Mouse (Mus musculus) MEL (cell line): ENCODE results near the gene Kcnmb1. TPM values are rescaled to one million over a fixed set of nuclear protein-coding genes. Genes with fewer than 3 reads are reported as not detected.
A peak's percentile ranks its signal among the peaks of the same experiment; 100 is the strongest.

Source experiments
- DNase-seq: peaks from one replicate; pipeline ENCODE4 v3.0.0; 2011; ENCODE audit warnings: low read depth, low spot score
- H3K27ac ChIP-seq: 2 replicates; pipeline ENCODE4 v1.5.1; 2012; ENCODE audit warnings: low read depth, mild to moderate bottlenecking, control low read depth, low read length, moderate library complexity; ENCODE audit not compliant: control insufficient read depth
- H3K27me3 ChIP-seq, 2 experiments: fragments of 150-350 bp in 1 of 2; sonication (generic) in 1 of 2; 2 replicates each; pipeline ENCODE4 v1.6.1; 2012; ENCODE audit warnings: low read length in 2 of 2, mild to moderate bottlenecking in 2 of 2, improper control_type of control experiment in 1 of 2, moderate library complexity in 1 of 2; ENCODE audit not compliant: insufficient read depth in 2 of 2, control insufficient read depth in 1 of 2
- H3K36me3 ChIP-seq, 2 experiments: 2 replicates each; pipeline ENCODE4 v1.6.1; 2012 to 2014; ENCODE audit warnings: low read length in 2 of 2, improper control_type of control experiment in 1 of 2, inconsistent platforms in 1 of 2, mild to moderate bottlenecking in 1 of 2; ENCODE audit not compliant: insufficient read depth in 2 of 2, control insufficient read depth in 1 of 2
- H3K4me1 ChIP-seq, 2 experiments: fragments of 150-350 bp in 1 of 2; sonication (generic) in 1 of 2; 2 replicates each; pipeline ENCODE4 v1.6.1; 2012; ENCODE audit warnings: low read length in 2 of 2, improper control_type of control experiment in 1 of 2, mild to moderate bottlenecking in 1 of 2; ENCODE audit not compliant: insufficient read depth in 2 of 2, control insufficient read depth in 1 of 2
- H3K4me3 ChIP-seq, 2 experiments: fragments of 150-350 bp in 1 of 2; sonication (generic) in 1 of 2; 2 replicates each; pipeline ENCODE4 v1.5.1; 2012; ENCODE audit warnings: low read depth in 2 of 2, low read length in 2 of 2, mild to moderate bottlenecking in 2 of 2, moderate library complexity in 2 of 2, control low read depth in 1 of 2, improper control_type of control experiment in 1 of 2; ENCODE audit not compliant: control insufficient read depth in 1 of 2, insufficient read depth in 1 of 2
- H3K79me2 ChIP-seq: 2 replicates; pipeline ENCODE4 v1.6.1; 2012; ENCODE audit warnings: mild to moderate bottlenecking, low read length, moderate library complexity; ENCODE audit not compliant: control insufficient read depth, poor library complexity, insufficient read depth
- H3K9ac ChIP-seq: 2 replicates; pipeline ENCODE4 v1.6.1; 2012; ENCODE audit warnings: low read depth, mild to moderate bottlenecking, control low read depth, low read length, moderate library complexity; ENCODE audit not compliant: control insufficient read depth, poor library complexity, severe bottlenecking
- H3K9me3 ChIP-seq: fragments of 150-350 bp; sonication (generic); replicated peaks from 2 replicates; pipeline ENCODE4 v1.6.1; 2012; ENCODE audit warnings: mild to moderate bottlenecking, low read length, improper control_type of control experiment, moderate library complexity; ENCODE audit not compliant: insufficient read depth
- CHD1 ChIP-seq: IDR thresholded peaks from 2 replicates; pipeline ENCODE4 v1.6.1; 2012; ENCODE audit warnings: low read depth, mild to moderate bottlenecking, inconsistent platforms, low read length, improper control_type of control experiment
- E2F4 ChIP-seq: IDR thresholded peaks from 2 replicates; pipeline ENCODE4 v1.6.1; 2011; ENCODE audit warnings: low read depth, low read length, improper control_type of control experiment, borderline replicate concordance
- ELF1 ChIP-seq: IDR thresholded peaks from 2 replicates; pipeline ENCODE4 v1.6.1; 2014; ENCODE audit warnings: low read depth, mild to moderate bottlenecking, inconsistent platforms, low read length, improper control_type of control experiment, moderate library complexity
- GABPA ChIP-seq: IDR thresholded peaks from 2 replicates; pipeline ENCODE4 v1.6.1; 2012; ENCODE audit warnings: low read depth, mild to moderate bottlenecking, inconsistent platforms, low read length, improper control_type of control experiment, moderate library complexity
- HCFC1 ChIP-seq: IDR thresholded peaks from 2 replicates; pipeline ENCODE4 v1.6.1; 2012; ENCODE audit warnings: low read depth, mild to moderate bottlenecking, inconsistent platforms, low read length, improper control_type of control experiment, moderate library complexity
- JUND ChIP-seq: IDR thresholded peaks from 2 replicates; pipeline ENCODE4 v1.6.1; 2011; ENCODE audit warnings: low read depth, mild to moderate bottlenecking, improper control_type of control experiment, low read length
- KAT2A ChIP-seq: conservative IDR thresholded peaks from 2 replicates; pipeline ENCODE4 v1.6.1; 2012; ENCODE audit warnings: low read depth, low read length, improper control_type of control experiment, inconsistent platforms
- MAFK ChIP-seq: IDR thresholded peaks from 2 replicates; pipeline ENCODE4 v1.6.1; 2011; ENCODE audit warnings: low read depth, mild to moderate bottlenecking, low read length, improper control_type of control experiment, borderline replicate concordance
- MAZ ChIP-seq: IDR thresholded peaks from 2 replicates; pipeline ENCODE4 v1.6.1; 2012; ENCODE audit warnings: low read depth, mild to moderate bottlenecking, inconsistent platforms, low read length, improper control_type of control experiment
- MEF2A ChIP-seq: IDR thresholded peaks from 2 replicates; pipeline ENCODE4 v1.6.1; 2014; ENCODE audit warnings: low read depth, mild to moderate bottlenecking, inconsistent platforms, low read length, improper control_type of control experiment; ENCODE audit not compliant: poor library complexity, insufficient replicate concordance, severe bottlenecking; ENCODE audit errors: extremely low read depth
- MXI1 ChIP-seq: IDR thresholded peaks from 2 replicates; pipeline ENCODE4 v1.6.1; 2011; ENCODE audit warnings: mild to moderate bottlenecking, low read depth, low read length, improper control_type of control experiment
- MYB ChIP-seq: IDR thresholded peaks from 2 replicates; pipeline ENCODE4 v1.6.1; 2011; ENCODE audit warnings: mild to moderate bottlenecking, low read depth, low read length, improper control_type of control experiment
- MYC ChIP-seq: IDR thresholded peaks from 2 replicates; pipeline ENCODE4 v1.6.1; 2011; ENCODE audit warnings: low read depth, mild to moderate bottlenecking, low read length, improper control_type of control experiment, moderate library complexity
- NELFE ChIP-seq: IDR thresholded peaks from 2 replicates; pipeline ENCODE4 v1.6.1; 2011; ENCODE audit warnings: low read depth, low read length, improper control_type of control experiment
- NRF1 ChIP-seq: IDR thresholded peaks from 2 replicates; pipeline ENCODE4 v1.6.1; 2014; ENCODE audit warnings: low read depth, mild to moderate bottlenecking, inconsistent platforms, low read length, improper control_type of control experiment, moderate library complexity; ENCODE audit not compliant: poor library complexity, insufficient read depth, severe bottlenecking
- POLR2A ChIP-seq, 2 experiments: IDR thresholded peaks; 2 replicates each; pipeline ENCODE4 v1.6.1; 2011 to 2012; ENCODE audit warnings: low read length in 2 of 2, mild to moderate bottlenecking in 2 of 2, control low read depth in 1 of 2, improper control_type of control experiment in 1 of 2, low read depth in 1 of 2, moderate library complexity in 1 of 2; ENCODE audit not compliant: control insufficient read depth in 1 of 2, insufficient read depth in 1 of 2, poor library complexity in 1 of 2
- POLR2AphosphoS2 ChIP-seq: IDR thresholded peaks from 2 replicates; pipeline ENCODE4 v1.6.1; 2011; ENCODE audit warnings: low read length, improper control_type of control experiment
- POLR2AphosphoS5 ChIP-seq: IDR thresholded peaks from 2 replicates; pipeline ENCODE4 v1.6.1; 2012; ENCODE audit warnings: low read depth, borderline replicate concordance, mild to moderate bottlenecking, inconsistent platforms, low read length, moderate library complexity, mixed read lengths
- RCOR1 ChIP-seq: IDR thresholded peaks from 2 replicates; pipeline ENCODE4 v1.6.1; 2012; ENCODE audit warnings: low read depth, mild to moderate bottlenecking, inconsistent platforms, low read length, improper control_type of control experiment
- SIN3A ChIP-seq: IDR thresholded peaks from 2 replicates; pipeline ENCODE4 v1.6.1; 2012; ENCODE audit warnings: low read length, improper control_type of control experiment, inconsistent platforms
- TAL1 ChIP-seq: IDR thresholded peaks from 2 replicates; pipeline ENCODE4 v1.6.1; 2012; ENCODE audit warnings: mild to moderate bottlenecking, inconsistent platforms, low read length, moderate library complexity, mixed read lengths
- TCF12 ChIP-seq: IDR thresholded peaks from 2 replicates; pipeline ENCODE4 v1.6.1; 2014; ENCODE audit warnings: low read depth, mild to moderate bottlenecking, inconsistent platforms, low read length, improper control_type of control experiment, moderate library complexity
- UBTF ChIP-seq: IDR thresholded peaks from 2 replicates; pipeline ENCODE4 v1.6.1; 2012; ENCODE audit warnings: low read depth, mild to moderate bottlenecking, inconsistent platforms, low read length, improper control_type of control experiment, moderate library complexity, borderline replicate concordance; ENCODE audit not compliant: insufficient read depth
- USF1 ChIP-seq: IDR thresholded peaks from 2 replicates; pipeline ENCODE4 v1.6.1; 2014; ENCODE audit warnings: low read depth, mild to moderate bottlenecking, inconsistent platforms, low read length, improper control_type of control experiment, moderate library complexity
- USF2 ChIP-seq, 2 experiments: IDR thresholded peaks; 2 replicates each; pipeline ENCODE4 v1.6.1; 2011 to 2012; ENCODE audit warnings: improper control_type of control experiment in 2 of 2, low read length in 2 of 2, borderline replicate concordance in 1 of 2, inconsistent platforms in 1 of 2, low read depth in 1 of 2, mild to moderate bottlenecking in 1 of 2; ENCODE audit not compliant: insufficient read depth in 1 of 2
- ZC3H11A ChIP-seq: IDR thresholded peaks from 2 replicates; pipeline ENCODE4 v1.6.1; 2012; ENCODE audit warnings: low read depth, mild to moderate bottlenecking, inconsistent platforms, low read length, improper control_type of control experiment
- ZMIZ1 ChIP-seq: IDR thresholded peaks from 2 replicates; pipeline ENCODE4 v1.6.1; 2012; ENCODE audit warnings: low read depth, mild to moderate bottlenecking, inconsistent platforms, low read length, improper control_type of control experiment, moderate library complexity
- ZNF384 ChIP-seq: IDR thresholded peaks from 2 replicates; pipeline ENCODE4 v1.6.1; 2012; ENCODE audit warnings: low read depth, mild to moderate bottlenecking, inconsistent platforms, low read length, improper control_type of control experiment
- polyA plus RNA-seq, 2 experiments: library from polyadenylated mRNA; stranded (reverse) in 1 of 2; unstranded in 1 of 2; fragments of >175 nt in 1 of 2; fragments of >200 nt in 1 of 2; gene quantifications; 2 replicates each; pipeline versions ENCODE4 v1.2.1 to v1.2.4; 2012; ENCODE audit warnings: low replicate concordance in 2 of 2, low read depth in 1 of 2; ENCODE audit not compliant: insufficient read length in 2 of 2, insufficient read depth in 1 of 2, missing spikeins in 1 of 2
- total RNA-seq: library from RNA; depleted of rRNA; stranded (reverse); fragments of 300-350 nt; gene quantifications from 2 replicates; pipeline ENCODE4 v1.2.3, GENCODE M21; 2012

The Kcnmb1 gene
- total and polyA plus RNA-seq, 3 experiments, result 0.15 to 0.85 TPM; not detected in 1

DNA sequence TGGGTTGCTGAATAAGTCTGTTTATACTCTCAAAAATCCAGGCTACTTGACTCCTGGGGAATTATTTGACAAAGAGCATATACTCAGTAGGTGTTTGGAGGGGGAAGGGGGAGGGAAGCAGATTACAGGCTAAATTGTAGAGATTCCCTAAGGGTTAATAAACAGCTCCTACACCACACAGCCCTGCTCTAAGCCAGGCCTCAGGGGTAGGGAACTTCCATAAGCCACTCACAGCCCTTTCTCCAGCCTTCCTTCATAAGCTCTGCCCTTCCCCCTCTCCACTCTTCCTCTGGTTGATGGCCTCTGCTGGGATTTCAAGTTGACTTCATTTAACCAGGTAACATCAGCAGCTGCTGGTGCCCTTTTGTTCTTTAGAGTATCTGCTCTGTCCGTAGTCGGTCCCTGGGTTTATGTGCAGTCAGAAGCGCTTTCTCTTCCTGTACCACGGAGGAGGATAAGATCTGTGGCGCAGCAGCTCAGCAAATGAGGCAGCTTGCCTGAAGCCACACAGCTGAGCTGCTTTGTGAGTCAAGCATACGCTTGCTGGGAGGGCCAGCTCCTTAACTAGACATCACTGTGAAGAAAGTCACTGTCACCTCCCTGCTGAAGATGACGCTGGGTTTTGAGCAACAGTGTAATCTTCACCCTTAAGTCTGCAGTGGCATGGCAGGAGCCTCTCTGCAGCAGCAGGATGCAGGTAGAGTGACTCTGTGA, 24.1 kb upstream of the Kcnmb1 start (continued):
- TF ChIP-seq MYC, result peak; percentile 64; the same call in 1 of the 2 replicates
- TF ChIP-seq JUND, result no peak
- TF ChIP-seq MEF2A, result no peak
- peak; percentile 80 for TF ChIP-seq ELF1
- peak; percentile 94 for TF ChIP-seq SIN3A
- peak; percentile 77 for TF ChIP-seq HCFC1
- TF ChIP-seq KAT2A, result no peak; the same call in 1 of the 2 replicates
- no peak for TF ChIP-seq ZC3H11A
- TF ChIP-seq MAZ, result peak; percentile 88; the same call in 1 of the 2 replicates
- TF ChIP-seq MYB, result no peak
- TF ChIP-seq MAFK, result no peak
- peak; percentile 59 to 96; a peak in 2 of 4 replicates for TF ChIP-seq POLR2A (IDR thresholded peaks at IDR 0.05; ENCODE audit: control insufficient read depth in 1 of 2, insufficient read depth in 1 of 2, low read depth in 1 of 2, low read length in 2 of 2, poor library complexity in 1 of 2)
- TF ChIP-seq GABPA, result no peak
- TF ChIP-seq NRF1, result no peak; the same call in 1 of the 2 replicates
- TF ChIP-seq TCF12, result peak; percentile 83

DNA sequence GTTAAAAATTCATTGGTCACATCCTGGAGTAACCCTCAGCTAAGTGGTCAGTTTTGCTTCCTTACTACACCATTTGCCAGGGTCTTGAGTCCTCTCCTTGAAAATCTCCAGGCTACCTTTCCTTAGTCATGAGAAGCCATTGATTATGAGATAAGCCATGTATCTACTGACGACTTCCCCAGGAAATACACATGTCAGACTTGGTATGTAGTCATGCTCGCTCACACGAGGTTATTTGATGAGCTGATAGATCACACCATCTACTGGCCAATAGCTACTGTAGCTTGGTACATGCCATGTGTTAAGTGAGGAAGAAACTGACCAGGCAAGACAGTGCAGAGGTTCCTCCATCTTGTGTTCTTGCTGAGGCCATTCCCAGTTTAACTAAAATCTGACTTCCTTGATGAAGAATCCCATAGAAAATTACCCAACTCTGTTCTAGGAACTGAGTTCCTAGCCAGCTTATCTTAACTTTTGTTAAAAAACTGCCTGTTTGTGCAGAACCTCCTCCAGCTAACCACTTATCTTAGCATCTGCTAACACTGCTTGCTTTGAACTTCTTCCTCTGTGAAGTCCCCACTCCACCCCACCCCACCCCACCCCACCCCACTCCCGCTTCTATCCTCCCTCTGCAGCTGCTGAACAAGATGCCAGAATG, 23.2 kb upstream of the Kcnmb1 start:
- H3K27me3 ChIP-seq, result no peaks in the 10 kb centered on the region
- DNase-seq, result peak; percentile 87
- TF ChIP-seq MEF2A, result no peak
- TF ChIP-seq UBTF, result no peak
- TF ChIP-seq USF1, result no peak
- TF ChIP-seq ZNF384, result peak; percentile 76
- no peak; the same call in 1 of the 2 replicates for TF ChIP-seq MAZ
- no peak; the same call in 1 of the 2 replicates for TF ChIP-seq NELFE
- TF ChIP-seq POLR2AphosphoS2, result no peak
- peak; percentile 75; the same call in 1 of the 2 replicates for TF ChIP-seq ZMIZ1
- no peak for TF ChIP-seq E2F4
- TF ChIP-seq MXI1, result peak; percentile 73
- TF ChIP-seq ELF1, result peak; percentile 25; the same call in 1 of the 2 replicates
- peak; percentile 67; the same call in 1 of the 2 replicates for TF ChIP-seq MYB
- no peak for TF ChIP-seq CHD1
- TF ChIP-seq USF2 (IDR thresholded peaks at IDR 0.05; ENCODE audit: borderline replicate concordance in 1 of 2, insufficient read depth in 1 of 2, low read depth in 1 of 2, low read length in 2 of 2), result no peak
- TF ChIP-seq ZC3H11A, result no peak; the same call in 1 of the 2 replicates
- 0 out of 2 replicates have a peak, but pooled peaks have one; percentile 46 for TF ChIP-seq MAFK
- TF ChIP-seq NRF1, result no peak
- no peak for TF ChIP-seq GABPA
- TF ChIP-seq TAL1, result no peak
- TF ChIP-seq POLR2AphosphoS5, result no peak
- no peak for TF ChIP-seq JUND
- no peak for TF ChIP-seq POLR2A (IDR thresholded peaks at IDR 0.05; ENCODE audit: control insufficient read depth in 1 of 2, insufficient read depth in 1 of 2, low read depth in 1 of 2, low read length in 2 of 2, poor library complexity in 1 of 2)
- peak; percentile 85 for TF ChIP-seq RCOR1

More for the DNA sequence above, 23.2 kb upstream of the Kcnmb1 start:
- Histone ChIP-seq H3K79me2 (no peaks in the 10 kb centered on the region; the same call in 1 of the 2 replicates), H3K9me3 (no peaks in the 10 kb centered on the region), H3K36me3 (peaks cover 0 to 58% of the 10 kb centered on the region in 2 experiments; a peak in 2 of 4 replicates), H3K9ac (peak overlapping the region; percentile 46), H3K4me1 (peaks cover 26 to 60% of the 10 kb centered on the region in 2 experiments), H3K4me3 (peak overlapping the region; percentile 18 to 54), H3K27ac (peak overlapping the region; percentile 91)
